Mouse (Mus musculus) stomach, postnatal 0 days (tissue): Measurements from ENCODE around the gene Nfe2l2.

ENCODE experiments used
- CTCF ChIP-seq: IDR thresholded peaks from 2 replicates; pipeline ENCODE4 v1.5.1; 2016; ENCODE audit warnings: antibody characterized with exemption, low read depth, mild to moderate bottlenecking, moderate library complexity
- EP300 ChIP-seq: optimal IDR thresholded peaks from 2 replicates; pipeline ENCODE3; 2016; ENCODE audit warnings: antibody characterized with exemption

DNA sequence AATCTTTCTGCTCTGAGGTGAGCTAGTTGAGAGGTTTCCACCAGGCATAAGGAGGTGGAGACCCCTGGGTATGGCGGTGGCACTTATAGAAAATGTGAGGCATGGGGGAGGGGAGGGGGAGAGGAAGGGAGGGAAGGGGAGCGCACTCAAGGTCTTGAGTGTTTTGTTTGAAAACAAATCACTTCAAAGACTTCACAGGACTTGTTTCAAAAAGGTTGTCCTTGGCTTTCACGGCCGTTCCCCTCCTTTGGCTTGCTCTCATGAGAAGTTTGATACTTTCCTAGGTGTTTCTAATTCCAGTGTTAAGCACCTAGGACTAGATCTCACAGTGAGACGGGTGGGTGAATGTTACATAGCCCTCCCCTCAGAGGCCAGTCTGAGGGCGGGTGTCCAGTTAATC lies 47.5 kb upstream of the Nfe2l2 start:
- no peak for TF ChIP-seq CTCF
- no peak for TF ChIP-seq EP300
